Mouse (Mus musculus): ENCODE measurements around the gene Ap1g2. TPM values are rescaled to one million over a fixed set of nuclear protein-coding genes. Genes with fewer than 3 reads are reported as not detected.
A peak's percentile ranks its signal among the peaks of the same experiment; 100 is the strongest.

Ap1g2 gene
- polyA plus RNA-seq (2016; fragmentation: Nextera tagmentation; extraction: Ambion mirVana) = 7.6 and 12.0 TPM in 2 replicates

- peak; percentile 57 for ATAC-seq (ENCODE audit: low FRiP score, low read depth)
- under 1% methylated on average over 39 of the region's 39 CpGs for WGBS
- Histone ChIP-seq H3K27ac (peak within 1 kb of the TSS; percentile 37; the same call in 1 of the 2 replicates), H3K36me3 (no peaks in the 10 kb centered on the region), H3K4me1 (peaks cover 35% of the 10 kb centered on the region), H3K4me3 (peak within 1 kb of the TSS; percentile 42), H3K27me3 (replicated peaks) (peaks cover 18% of the 10 kb centered on the region), H3K9me3 (no peaks in the 10 kb centered on the region), H3K9ac (peak within 1 kb of the TSS; percentile 60), H3K4me2 (replicated peaks) (peak within 1 kb of the TSS; percentile 94)
Observed at GRCm38 (mm10) chr14:55105836-55106809, at the start of gene Ap1g2. Ap1g2 (minus strand) TSS chr14:55106593.

- H3K27me3 ChIP-seq (replicated peaks) = no peaks in the 10 kb centered on the region
- no peak overlapping the region for H3K4me2 ChIP-seq (replicated peaks)
- H3K4me3 ChIP-seq = no peak overlapping the region
- no peak overlapping the region for H3K27ac ChIP-seq
- 86% methylated on average over 16 of the region's 16 CpGs for WGBS
- H3K9ac ChIP-seq = no peak overlapping the region
- no peaks in the 10 kb centered on the region for H3K36me3 ChIP-seq
- H3K9me3 ChIP-seq = no peaks in the 10 kb centered on the region
- peaks cover 6% of the 10 kb centered on the region; the same call in 1 of the 2 replicates for H3K4me1 ChIP-seq
- no peak for ATAC-seq (ENCODE audit: low FRiP score, low read depth)
Observed at GRCm38 (mm10) chr14:55152951-55153481, 46.6 kb upstream of the Ap1g2 start.

GRCm38 (mm10) chr14:55152174-55152573 is 45.8 kb upstream of the Ap1g2 start:
- no peak overlapping the region for H3K9ac ChIP-seq
- no peak overlapping the region for H3K4me3 ChIP-seq
- peaks cover 6% of the 10 kb centered on the region; the same call in 1 of the 2 replicates for H3K4me1 ChIP-seq
- no peak overlapping the region for H3K4me2 ChIP-seq (replicated peaks)
- no peaks in the 10 kb centered on the region for H3K36me3 ChIP-seq
- no peaks in the 10 kb centered on the region for H3K9me3 ChIP-seq
- no peak for ATAC-seq (ENCODE audit: low FRiP score, low read depth)
- WGBS = 86% methylated on average over 4 of the region's 4 CpGs
- no peak overlapping the region for H3K27ac ChIP-seq
- no peaks in the 10 kb centered on the region for H3K27me3 ChIP-seq (replicated peaks)

GRCm38 (mm10) chr14:55150985-55151384 is 44.6 kb upstream of the Ap1g2 start:
- no peak overlapping the region for H3K27ac ChIP-seq
- no peak overlapping the region for H3K4me2 ChIP-seq (replicated peaks)
- WGBS = 82% methylated on average over 5 of the region's 5 CpGs
- H3K4me3 ChIP-seq = no peak overlapping the region
- no peak for ATAC-seq (ENCODE audit: low FRiP score, low read depth)
- no peaks in the 10 kb centered on the region for H3K27me3 ChIP-seq (replicated peaks)
- no peaks in the 10 kb centered on the region for H3K9me3 ChIP-seq
- peaks cover 6% of the 10 kb centered on the region; the same call in 1 of the 2 replicates for H3K4me1 ChIP-seq
- no peaks in the 10 kb centered on the region for H3K36me3 ChIP-seq
- H3K9ac ChIP-seq = no peak overlapping the region

- Histone ChIP-seq H3K9me3 (no peaks in the 10 kb centered on the region), H3K4me1 (peaks cover 6% of the 10 kb centered on the region; the same call in 1 of the 2 replicates), H3K27ac (no peak overlapping the region), H3K4me3 (no peak overlapping the region), H3K27me3 (replicated peaks) (no peaks in the 10 kb centered on the region), H3K4me2 (replicated peaks) (no peak overlapping the region), H3K36me3 (no peaks in the 10 kb centered on the region), H3K9ac (no peak overlapping the region)
- WGBS = 67% methylated on average over 5 of the region's 5 CpGs
- 0 out of 2 replicates have a peak, but pooled peaks have one; percentile 66 for ATAC-seq (ENCODE audit: low FRiP score, low read depth)
Observed at GRCm38 (mm10) chr14:55149041-55149440, 42.6 kb upstream of the Ap1g2 start.

- Histone ChIP-seq H3K27me3 (replicated peaks) (no peaks in the 10 kb centered on the region), H3K36me3 (no peaks in the 10 kb centered on the region), H3K9ac (no peak overlapping the region), H3K9me3 (no peaks in the 10 kb centered on the region), H3K4me1 (peaks cover 6% of the 10 kb centered on the region; the same call in 1 of the 2 replicates), H3K27ac (no peak overlapping the region), H3K4me3 (no peak overlapping the region), H3K4me2 (replicated peaks) (no peak overlapping the region)
- ATAC-seq (ENCODE audit: low FRiP score, low read depth) = peak; percentile 48; the same call in 1 of the 2 replicates
- 33% methylated on average over 5 of the region's 5 CpGs for WGBS
Observed at GRCm38 (mm10) chr14:55148363-55148915, 42.0 kb upstream of the Ap1g2 start.

- Histone ChIP-seq H3K4me2 (replicated peaks) (no peak overlapping the region), H3K4me3 (no peak overlapping the region), H3K27me3 (replicated peaks) (no peaks in the 10 kb centered on the region), H3K4me1 (peaks cover 6% of the 10 kb centered on the region; the same call in 1 of the 2 replicates), H3K9ac (no peak overlapping the region), H3K9me3 (no peaks in the 10 kb centered on the region), H3K36me3 (no peaks in the 10 kb centered on the region), H3K27ac (no peak overlapping the region)
- 86% methylated on average over 12 of the region's 12 CpGs for WGBS
- ATAC-seq (ENCODE audit: low FRiP score, low read depth) = no peak
Observed at GRCm38 (mm10) chr14:55146829-55147401, 40.5 kb upstream of the Ap1g2 start.

GRCm38 (mm10) chr14:55146324-55146723 is 39.9 kb upstream of the Ap1g2 start:
- Histone ChIP-seq H3K9me3 (no peaks in the 10 kb centered on the region), H3K9ac (no peak overlapping the region), H3K4me3 (no peak overlapping the region), H3K4me2 (replicated peaks) (no peak overlapping the region), H3K4me1 (peaks cover 6% of the 10 kb centered on the region; the same call in 1 of the 2 replicates), H3K36me3 (no peaks in the 10 kb centered on the region), H3K27me3 (replicated peaks) (no peaks in the 10 kb centered on the region), H3K27ac (no peak overlapping the region)
- 93% methylated on average over 1 of the region's 1 CpGs for WGBS
- no peak for ATAC-seq (ENCODE audit: low FRiP score, low read depth)

- Histone ChIP-seq H3K27me3 (replicated peaks) (no peaks in the 10 kb centered on the region), H3K4me2 (replicated peaks) (no peak overlapping the region), H3K27ac (no peak overlapping the region), H3K36me3 (no peaks in the 10 kb centered on the region), H3K9ac (no peak overlapping the region), H3K9me3 (no peaks in the 10 kb centered on the region), H3K4me3 (no peak overlapping the region), H3K4me1 (no peaks in the 10 kb centered on the region)
- 53% methylated on average over 7 of the region's 7 CpGs for whole genome bisulfite sequencing
- no peak for ATAC-seq (ENCODE audit: low FRiP score, low read depth)
Observed at GRCm38 (mm10) chr14:55139313-55139712, 32.9 kb upstream of the Ap1g2 start.

GRCm38 (mm10) chr14:55135676-55136075 is 29.3 kb upstream of the Ap1g2 start:
- WGBS = 86% methylated on average over 8 of the region's 8 CpGs
- Histone ChIP-seq H3K9me3 (no peaks in the 10 kb centered on the region), H3K27ac (no peak overlapping the region), H3K27me3 (replicated peaks) (no peaks in the 10 kb centered on the region), H3K4me1 (no peaks in the 10 kb centered on the region), H3K36me3 (no peaks in the 10 kb centered on the region), H3K4me3 (no peak overlapping the region), H3K9ac (no peak overlapping the region), H3K4me2 (replicated peaks) (no peak overlapping the region)
- ATAC-seq (ENCODE audit: low FRiP score, low read depth) = no peak

- WGBS = 77% methylated on average over 7 of the region's 7 CpGs
- Histone ChIP-seq H3K4me3 (no peak overlapping the region), H3K27ac (no peak overlapping the region), H3K4me2 (replicated peaks) (no peak overlapping the region), H3K27me3 (replicated peaks) (no peaks in the 10 kb centered on the region), H3K36me3 (no peaks in the 10 kb centered on the region), H3K9ac (no peak overlapping the region), H3K4me1 (no peaks in the 10 kb centered on the region), H3K9me3 (no peaks in the 10 kb centered on the region)
- ATAC-seq (ENCODE audit: low FRiP score, low read depth) = no peak
Observed at GRCm38 (mm10) chr14:55126521-55126920, 20.1 kb upstream of the Ap1g2 start.

- Histone ChIP-seq H3K36me3 (no peaks in the 10 kb centered on the region), H3K4me1 (no peaks in the 10 kb centered on the region), H3K27me3 (replicated peaks) (no peaks in the 10 kb centered on the region), H3K9ac (no peak overlapping the region), H3K4me2 (replicated peaks) (no peak overlapping the region), H3K27ac (no peak overlapping the region), H3K4me3 (no peak overlapping the region), H3K9me3 (no peaks in the 10 kb centered on the region)
- ATAC-seq (ENCODE audit: low FRiP score, low read depth) = no peak
- 90% methylated on average over 5 of the region's 5 CpGs for WGBS
Observed at GRCm38 (mm10) chr14:55125711-55126110, 19.3 kb upstream of the Ap1g2 start.
